Mouse (Mus musculus) heart, postnatal 4 days (tissue): ENCODE data around the gene Fam214b. TPM values are rescaled to one million over a fixed set of nuclear protein-coding genes. Genes with fewer than 3 reads are reported as not detected.

ENCODE experiments used
- DNase-seq: peaks from one replicate; pipeline ENCODE4 v3.0.0; 2021
- total RNA-seq, 2 experiments: library from RNA; stranded (reverse); gene quantifications; 2 replicates each; pipeline ENCODE4 v1.2.3; 2021

The Fam214b gene
- total RNA-seq, 2 experiments from 2014 or later: 20.4 to 20.7 TPM

DNA sequence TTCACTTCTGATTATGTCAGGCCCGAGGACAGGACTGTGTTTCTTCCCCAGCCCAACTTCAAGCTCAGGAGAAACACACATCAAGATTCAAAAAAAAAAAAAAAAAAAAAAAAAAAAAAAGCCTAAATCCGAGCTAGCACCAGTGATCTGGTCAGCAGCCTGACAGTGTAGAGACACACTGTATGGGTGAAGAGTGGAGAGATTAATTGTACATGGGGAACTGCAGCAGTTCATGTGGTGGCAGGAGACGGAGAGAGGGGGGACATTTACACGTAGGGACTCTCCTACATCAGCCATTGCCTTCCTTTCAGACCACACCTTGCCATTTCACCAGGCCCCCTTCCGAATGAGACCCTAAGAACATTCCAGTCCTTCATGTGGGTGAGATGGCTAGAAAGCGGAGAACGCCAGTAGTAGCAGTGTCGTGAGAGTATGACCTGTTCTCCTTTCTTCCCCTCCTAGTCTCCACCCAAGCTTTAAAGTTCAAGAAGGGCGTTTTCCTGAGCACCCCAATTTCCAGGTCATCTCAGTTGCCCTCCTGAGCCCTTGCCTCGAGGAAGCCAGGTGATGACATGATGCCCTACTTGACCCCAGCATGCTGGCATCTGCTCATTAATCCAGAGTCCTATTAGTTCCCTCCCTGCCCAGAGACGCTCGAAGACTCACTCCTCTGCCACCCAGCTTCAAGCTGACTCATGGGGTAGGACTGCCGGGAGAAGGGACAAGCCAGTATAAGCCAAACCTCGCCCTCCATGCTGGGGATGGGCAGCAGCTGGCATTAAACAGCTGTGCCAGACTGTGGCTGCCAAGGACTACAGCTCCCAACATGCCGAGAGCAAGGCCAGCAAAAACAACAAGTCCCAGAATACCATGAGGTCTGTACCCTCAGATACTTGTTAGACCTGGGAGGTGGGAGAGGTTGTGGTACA is 7.2 kb downstream of the Fam214b start:
- peak; percentile 61 for DNase-seq

GRCm38 (mm10) chr4:43037860-43038566 is 8.0 kb downstream of the Fam214b start:
- no peak for DNase-seq

DNA sequence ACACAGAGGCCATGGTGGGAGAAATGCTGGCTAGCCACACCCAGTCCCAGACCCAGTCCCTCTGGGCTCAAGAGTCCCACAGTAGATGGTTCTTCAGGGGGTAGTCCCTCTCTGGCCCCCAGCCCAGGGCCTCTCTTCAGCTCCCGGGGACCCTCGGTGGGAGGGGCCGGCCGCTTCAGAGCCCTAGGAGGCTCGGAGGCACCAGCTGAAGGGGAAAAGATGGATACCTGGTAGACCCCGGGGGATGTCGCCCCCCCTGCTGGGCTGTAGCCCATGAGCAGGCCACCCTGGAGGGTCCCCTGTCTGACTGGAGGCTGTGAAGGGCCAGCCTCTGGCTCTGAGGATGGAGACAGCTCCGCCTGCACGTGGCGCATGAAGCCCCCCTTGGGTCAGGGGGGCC is 9.7 kb downstream of the Fam214b start:
- no peak for DNase-seq

GRCm38 (mm10) chr4:43035851-43036250 is 10.2 kb downstream of the Fam214b start:
- DNase-seq: no peak

DNA sequence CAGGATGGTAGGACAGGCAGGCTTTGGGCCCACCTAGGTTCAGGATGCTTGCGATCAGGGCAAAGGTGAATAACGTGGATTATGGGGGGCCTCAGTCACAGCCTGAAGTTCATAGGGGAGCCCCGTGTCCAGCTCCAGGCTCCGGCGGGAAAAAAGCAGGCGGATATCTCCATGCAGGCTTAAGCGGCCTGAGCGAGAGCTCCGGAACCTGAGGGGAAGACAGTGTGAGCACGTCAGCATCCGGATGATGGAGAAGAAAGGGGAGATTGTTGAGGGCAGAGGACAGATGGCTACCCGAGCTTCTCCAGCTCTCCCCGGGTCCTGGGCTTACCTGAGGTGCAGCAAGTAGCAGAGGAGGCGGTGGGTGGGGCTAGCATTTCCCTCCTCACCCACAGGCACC is 12.5 kb downstream of the Fam214b start:
- no peak for DNase-seq

DNA sequence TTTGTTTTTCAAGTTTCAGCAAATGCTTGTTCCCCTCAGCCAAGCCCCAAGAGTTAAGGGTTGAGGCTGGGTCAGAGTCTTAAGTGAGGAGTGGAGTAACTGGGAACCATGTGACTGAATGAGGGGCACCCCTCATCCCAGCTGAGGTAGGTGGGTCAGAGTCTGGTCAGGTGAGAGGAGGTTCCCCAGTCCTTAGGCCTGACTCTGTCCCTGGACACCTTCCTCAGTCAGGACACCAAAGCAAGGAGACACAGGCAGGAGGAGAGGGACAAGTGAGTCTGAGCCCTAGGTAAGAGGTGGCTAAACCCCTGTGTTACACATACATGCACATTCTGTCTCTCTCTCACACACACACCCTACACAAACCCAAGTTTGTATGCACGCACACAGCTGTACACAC is 13.5 kb downstream of the Fam214b start:
- DNase-seq: no peak

DNA sequence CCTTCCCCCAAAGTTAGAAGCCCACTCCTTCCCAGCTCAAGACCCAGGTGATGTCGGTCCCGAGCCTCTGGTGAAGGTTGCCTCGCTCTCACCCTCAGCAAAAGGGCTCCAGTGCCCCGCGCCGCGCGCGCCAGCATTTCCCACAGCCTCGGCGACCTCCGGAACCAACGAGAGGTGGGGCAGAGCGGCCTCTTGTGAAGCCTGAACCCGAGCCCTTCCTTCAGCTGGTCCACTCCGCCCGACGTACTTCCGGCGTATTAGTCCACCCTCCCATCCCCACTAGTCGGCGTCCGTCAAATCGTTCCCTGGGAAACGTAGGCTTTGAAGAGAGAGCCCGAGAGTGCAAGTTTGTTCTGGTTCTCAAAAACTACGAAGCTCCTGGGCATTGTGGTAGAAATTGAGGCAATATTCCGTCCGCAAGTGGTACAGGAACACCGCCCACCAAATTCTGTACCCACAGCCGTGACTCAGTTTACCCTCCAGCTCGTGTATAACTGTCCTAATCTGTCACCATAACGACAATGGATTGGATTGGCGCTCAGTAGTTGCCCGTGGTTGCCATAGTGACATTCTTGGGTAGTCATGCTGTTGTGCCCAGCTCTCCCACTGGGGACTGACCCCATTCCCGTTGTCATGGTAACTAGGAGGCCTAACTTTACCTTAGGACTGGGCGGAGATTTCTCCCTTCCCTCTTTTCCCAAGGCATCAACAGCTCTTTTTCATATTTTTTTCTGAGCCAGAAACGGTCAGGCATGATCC is 14.6 kb downstream of the Fam214b start, which contains the start of gene Stoml2:
Stoml2 (minus strand) TSS at position 474 of the 759 bp plus-strand sequence.
- peak; percentile 93 for DNase-seq

GRCm38 (mm10) chr4:43030780-43031230 is 15.2 kb downstream of the Fam214b start:
- no peak for DNase-seq

DNA sequence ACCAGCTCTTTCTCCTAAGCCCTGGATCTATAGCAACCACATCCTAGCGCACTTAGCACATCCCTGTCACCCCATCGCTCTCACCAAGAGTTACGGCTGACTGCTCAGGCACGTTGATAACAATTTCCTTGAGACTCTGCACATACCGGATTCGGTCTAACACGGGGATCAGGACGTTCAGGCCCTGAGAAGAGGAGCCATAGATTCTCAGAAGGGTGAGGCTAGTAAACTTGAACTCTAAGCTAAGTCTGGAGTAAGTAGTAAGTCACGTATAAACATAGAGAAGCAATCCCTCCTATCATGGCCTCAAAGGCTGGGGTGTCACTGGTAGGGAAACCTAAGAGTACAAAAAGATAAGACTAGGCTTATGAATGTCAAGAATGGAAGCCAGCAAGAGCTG is 15.7 kb downstream of the Fam214b start:
- DNase-seq: no peak

- DNase-seq: no peak
Observed at GRCm38 (mm10) chr4:43029749-43030148, 16.3 kb downstream of the Fam214b start.

- DNase-seq: no peak
Observed at GRCm38 (mm10) chr4:43029121-43029520, 16.9 kb downstream of the Fam214b start.

DNA sequence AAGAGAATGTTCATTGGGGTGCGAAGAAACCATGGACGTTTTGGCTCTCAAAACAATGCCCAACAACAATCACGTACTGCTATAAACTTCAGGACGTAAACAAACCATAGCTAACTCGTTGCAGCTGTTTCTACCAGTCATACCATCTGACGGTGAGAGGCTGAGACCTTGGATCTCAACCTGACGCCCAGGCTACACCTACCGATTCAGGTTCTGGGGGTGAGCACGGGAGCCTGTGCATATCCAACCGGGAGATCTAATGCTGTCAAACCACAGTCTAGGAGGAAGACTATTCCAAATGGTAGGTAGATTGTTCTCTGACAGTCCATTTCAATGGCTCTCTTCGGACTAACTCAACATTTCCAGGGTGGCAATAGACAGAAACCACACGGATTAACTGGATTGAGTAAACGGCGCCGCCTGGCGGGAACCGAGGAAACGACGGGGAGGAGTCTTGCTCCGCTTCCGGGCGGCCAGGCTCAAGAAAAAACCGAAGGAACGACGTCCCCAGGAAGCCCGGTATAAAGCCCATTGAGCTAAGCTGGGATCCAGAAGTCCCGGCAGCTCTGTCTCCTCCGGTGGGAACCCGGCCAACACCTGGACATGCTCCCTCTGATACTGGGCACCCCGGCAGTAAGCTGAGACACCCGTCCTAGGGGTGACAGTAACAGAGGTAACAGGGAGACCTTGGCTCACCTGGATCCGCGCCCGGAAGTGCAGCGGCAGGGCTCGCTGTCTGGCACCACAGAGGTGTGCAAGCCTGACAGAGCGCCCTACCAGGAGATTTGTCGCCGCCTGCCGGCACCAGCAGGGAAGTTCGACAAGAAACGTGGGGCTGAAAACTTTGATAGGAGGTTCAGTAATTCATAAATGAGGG is 20.7 kb downstream of the Fam214b start, which contains the start of gene Pigo:
Pigo (minus strand) TSS at position 736 of the 877 bp plus-strand sequence.
- peak; percentile 98 for DNase-seq

GRCm38 (mm10) chr4:43024673-43025072 is 21.3 kb downstream of the Fam214b start:
- no peak for DNase-seq

DNA sequence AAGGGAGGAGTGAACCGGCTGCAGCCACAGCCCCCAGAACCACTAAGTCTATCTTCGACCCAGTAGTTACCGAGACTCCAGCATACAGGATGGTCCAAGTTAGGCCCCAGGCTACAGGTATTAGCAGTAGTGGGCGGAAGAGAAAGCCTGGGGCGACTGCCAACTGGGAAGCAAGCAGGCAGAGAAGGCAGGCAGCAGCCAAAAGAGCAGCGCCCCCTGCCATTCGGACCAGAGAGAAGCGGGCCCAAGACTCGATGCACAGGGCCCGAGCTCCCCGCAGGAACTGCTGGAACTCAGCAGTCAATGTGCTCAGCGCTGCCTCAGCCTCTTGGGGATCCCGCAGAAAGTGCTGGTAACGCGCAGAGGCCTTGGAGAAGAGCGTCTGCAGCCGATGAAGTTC is 24.7 kb downstream of the Fam214b start:
- no peak for DNase-seq

GRCm38 (mm10) chr4:43020876-43021275 is 25.1 kb downstream of the Fam214b start:
- DNase-seq: no peak

DNA sequence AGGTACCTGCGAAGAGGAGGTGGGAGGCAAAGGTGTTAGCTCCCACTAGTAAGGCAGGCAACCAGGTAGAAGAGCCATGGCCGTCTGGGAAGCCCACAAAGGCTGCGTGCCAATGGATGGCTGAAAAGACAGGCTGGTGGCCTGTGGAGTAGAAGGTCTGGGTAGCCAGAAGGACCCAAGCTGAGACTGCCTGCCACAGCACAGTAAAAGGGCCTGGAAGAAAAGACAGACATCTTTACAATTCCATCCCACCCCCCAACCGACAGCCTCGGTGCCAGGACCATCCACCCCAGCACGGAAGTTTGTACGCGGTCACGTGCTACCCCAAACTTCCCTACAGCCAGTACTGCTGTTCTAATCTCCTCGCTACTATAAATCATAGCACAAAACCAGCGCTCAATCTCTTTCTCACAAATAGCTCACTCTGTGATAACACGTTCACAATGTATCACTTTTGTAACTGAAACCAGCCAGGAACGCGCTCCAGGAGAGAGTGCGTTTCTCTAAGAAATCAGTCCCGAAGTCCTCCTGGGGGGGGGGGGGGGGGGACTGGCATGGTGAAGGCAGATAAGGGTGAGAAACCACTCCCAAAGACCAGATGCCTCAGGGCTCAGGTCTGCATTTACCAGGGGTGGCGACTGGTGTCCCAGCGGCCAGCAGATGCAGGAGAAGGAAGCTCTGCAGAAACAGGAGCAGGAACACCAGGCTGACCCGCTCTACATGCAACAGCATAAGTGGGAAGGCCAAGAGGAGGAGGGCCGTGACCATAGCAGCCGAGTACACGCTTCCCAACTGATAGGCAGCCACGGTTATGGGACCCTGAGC is 26.2 kb downstream of the Fam214b start:
- DNase-seq: peak; percentile 41

GRCm38 (mm10) chr4:43019176-43019575 is 26.8 kb downstream of the Fam214b start:
- DNase-seq: no peak

GRCm38 (mm10) chr4:43018156-43018555 is 27.9 kb downstream of the Fam214b start:
- no peak for DNase-seq

DNA sequence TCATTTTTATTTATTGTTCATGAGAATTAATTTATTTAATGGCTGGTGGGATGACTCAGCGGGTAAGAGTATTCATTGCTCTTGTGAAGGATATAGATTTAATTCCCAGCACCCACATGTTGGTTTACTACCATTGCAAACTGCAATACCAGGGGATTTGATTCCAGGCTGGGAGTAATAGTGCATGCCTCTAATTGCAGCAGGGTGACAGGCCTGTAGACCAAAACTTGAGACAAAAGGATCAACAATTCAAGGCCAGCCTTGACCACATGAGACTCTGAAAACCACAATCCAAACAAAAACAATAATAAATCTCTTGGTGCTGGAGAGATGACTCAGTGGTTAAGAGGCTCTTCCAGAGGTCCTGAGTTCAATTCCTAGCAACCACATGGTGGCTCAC is 33.9 kb downstream of the Fam214b start:
- DNase-seq: no peak
